Mouse (Mus musculus): Measurements from ENCODE around the gene Bloc1s5.

- TF ChIP-seq CTCF (IDR thresholded peaks at IDR 0.05; ENCODE audit: extremely low read depth, insufficient read depth, low read length) (no peak), POLR2A (IDR thresholded peaks at IDR 0.05; ENCODE audit: extremely low read depth, insufficient read depth, low read length) (no peak)
Observed at GRCm38 (mm10) chr13:38582768-38583167, 52.1 kb downstream of the Bloc1s5 start.
